Mouse (Mus musculus) urinary bladder, adult 18-20 months (tissue): ENCODE measurements around the gene Gm9918.
A peak's percentile ranks its signal among the peaks of the same experiment; 100 is the strongest.
"Not testable (repeated sequence)": the region's sequence is repeated elsewhere in the genome, so short reads cannot be mapped to it uniquely, and the experiment has no call there.

Experiments
- DNase-seq, 2 experiments: peaks; one replicate each; pipeline ENCODE4 v3.0.0; 2022; ENCODE audit warnings: low spot score in 2 of 2, mixed read lengths in 2 of 2

Gene Gm9918

GRCm38 (mm10) chr15:102270274-102270960 lies at the start of gene Gm9918:
Gm9918 (plus strand) TSS chr15:102270563.
- no peak for DNase-seq

GRCm38 (mm10) chr15:102222386-102222785 lies 48.0 kb upstream of the Gm9918 start:
- no peak for DNase-seq

- DNase-seq = peak; percentile 68 to 84
Observed at GRCm38 (mm10) chr15:102224186-102224991, 46.0 kb upstream of the Gm9918 start.

GRCm38 (mm10) chr15:102224992-102225617 lies 45.3 kb upstream of the Gm9918 start:
- DNase-seq = no peak

- DNase-seq = not testable (repeated sequence)
Observed at GRCm38 (mm10) chr15:102225619-102226018, 44.7 kb upstream of the Gm9918 start.

GRCm38 (mm10) chr15:102230408-102231321 lies 39.7 kb upstream of the Gm9918 start:
- DNase-seq = no peak

- DNase-seq = no peak
Observed at GRCm38 (mm10) chr15:102231748-102232147, 38.6 kb upstream of the Gm9918 start, which contains the start of gene Itgb7. Itgb7 (minus strand) TSS chr15:102231944.

GRCm38 (mm10) chr15:102232764-102233163 lies 37.6 kb upstream of the Gm9918 start:
- no peak for DNase-seq

GRCm38 (mm10) chr15:102233896-102234295 lies 36.5 kb upstream of the Gm9918 start:
- no peak for DNase-seq

- DNase-seq = no peak
Observed at GRCm38 (mm10) chr15:102235371-102236027, 34.9 kb upstream of the Gm9918 start.

- DNase-seq = peak in 1 of 2 experiments; percentile 0
Observed at GRCm38 (mm10) chr15:102238543-102239259, 31.7 kb upstream of the Gm9918 start.

GRCm38 (mm10) chr15:102239260-102239590 lies 31.1 kb upstream of the Gm9918 start:
- no peak for DNase-seq

GRCm38 (mm10) chr15:102239851-102240250 lies 30.5 kb upstream of the Gm9918 start:
- no peak for DNase-seq

- no peak for DNase-seq
Observed at GRCm38 (mm10) chr15:102240607-102241006, 29.8 kb upstream of the Gm9918 start.

- no peak for DNase-seq
Observed at GRCm38 (mm10) chr15:102242404-102243228, 27.7 kb upstream of the Gm9918 start.

GRCm38 (mm10) chr15:102243229-102244190 lies 26.9 kb upstream of the Gm9918 start:
- peak in 1 of 2 experiments; percentile 87 for DNase-seq

GRCm38 (mm10) chr15:102244306-102245191 lies 25.8 kb upstream of the Gm9918 start:
- no peak for DNase-seq
